8 mouse cellular contexts compared by ENCODE assay signal in the genomic region with DNA sequence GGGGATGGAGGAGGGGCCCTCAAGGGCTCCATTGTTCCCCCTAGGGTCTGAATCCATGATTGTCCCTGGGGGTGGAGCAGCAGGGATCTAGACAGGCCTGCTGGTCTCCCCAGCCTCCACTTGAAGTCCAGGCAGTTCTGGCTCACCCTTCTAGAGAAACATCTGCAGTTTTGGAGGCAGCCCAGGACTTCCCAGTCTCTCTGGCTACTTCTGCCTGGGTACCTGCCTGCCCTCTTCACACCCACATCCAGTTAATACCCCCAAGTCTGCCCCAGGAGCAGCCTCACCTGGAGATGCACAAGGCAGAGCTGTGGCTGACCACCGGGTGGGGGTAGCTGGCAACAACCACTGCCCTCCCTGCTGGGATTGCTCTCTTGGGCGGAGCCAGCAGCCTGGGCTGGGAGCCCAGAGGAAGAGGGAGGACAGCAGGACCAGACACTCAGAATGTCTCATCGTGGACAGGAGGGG. TPM values are rescaled to one million over a fixed set of nuclear protein-coding genes. Genes with fewer than 3 reads are reported as not detected.
DNase-seq lines count a peak whose midpoint lies in the region; ATAC-seq lines count a peak whose summit lies in the region.

Gene Gjc2, minus strand, starts transcription at position 350 of the 468 bp plus-strand sequence.

- peaks cover 47% of the 10 kb centered on the region for H3K36me3 ChIP-seq in liver, embryonic 12.5 days
- H3K36me3 ChIP-seq in liver, embryonic 16.5 days (ENCODE audit: control insufficient read depth, insufficient read depth) = peaks cover 5% of the 10 kb centered on the region

- DNase-seq in liver = no peak
- DNase-seq in heart, postnatal 4 days = peak; percentile 72
- DNase-seq in urinary bladder, postnatal 36 days (ENCODE audit: low spot score in 2 of 2) = peak; percentile 52 to 63
- DNase-seq in yolk sac, embryonic 10.5 days (ENCODE audit: low spot score) = no peak
- DNase-seq in c-Kit-positive CD71-positive TER-119-positive erythroid progenitor cells, embryonic 14.5 days (ENCODE audit: low spot score) = no peak

- H3K27me3 ChIP-seq in liver, embryonic 12.5 days (replicated peaks) = peaks cover 34% of the 10 kb centered on the region
- H3K27me3 ChIP-seq in liver, embryonic 16.5 days (ENCODE audit: control insufficient read depth, insufficient read depth, low read depth, low read length) = peaks cover 22% of the 10 kb centered on the region

- peak within 1 kb of the TSS; percentile 59 for H3K27ac ChIP-seq in liver, embryonic 12.5 days
- H3K27ac ChIP-seq in liver, embryonic 16.5 days (ENCODE audit: low read length) = peak within 1 kb of the TSS; percentile 68

- 60% methylated on average over 3 of the region's 3 CpGs for WGBS in liver, embryonic 12.5 days (ENCODE audit: insufficient replicate concordance)
- 68% methylated on average over 3 of the region's 3 CpGs for WGBS in liver, embryonic 16.5 days (ENCODE audit: insufficient replicate concordance)

- H3K9me3 ChIP-seq in liver, embryonic 12.5 days (replicated peaks) = no peaks in the 10 kb centered on the region
- no peaks in the 10 kb centered on the region for H3K9me3 ChIP-seq in liver, embryonic 16.5 days (replicated peaks; ENCODE audit: control insufficient read depth, low read length)

- peak within 1 kb of the TSS; percentile 29 for H3K9ac ChIP-seq in liver, embryonic 12.5 days
- peak within 1 kb of the TSS; percentile 43 for H3K9ac ChIP-seq in liver, embryonic 16.5 days (ENCODE audit: low read depth, low read length)

- no peak for ATAC-seq in liver, embryonic 12.5 days
- peak; percentile 42 for ATAC-seq in erythroblast, adult 5-6 weeks (replicated peaks; ENCODE audit: low FRiP score, poor library complexity, severe bottlenecking)
- no peak for ATAC-seq in liver, embryonic 16.5 days (ENCODE audit: low read depth)

- H3K4me2 ChIP-seq in liver, embryonic 12.5 days = no peak within 1 kb of the TSS
- no peak within 1 kb of the TSS for H3K4me2 ChIP-seq in liver, embryonic 16.5 days (ENCODE audit: low read depth, low read length)

- H3K4me3 ChIP-seq in liver, embryonic 12.5 days = no peak within 1 kb of the TSS
- H3K4me3 ChIP-seq in liver, embryonic 16.5 days (ENCODE audit: low read depth, low read length) = no peak within 1 kb of the TSS

- peaks cover 26% of the 10 kb centered on the region for H3K4me1 ChIP-seq in liver, embryonic 12.5 days
- H3K4me1 ChIP-seq in liver, embryonic 16.5 days (ENCODE audit: control insufficient read depth, low read depth, low read length) = peaks cover 22% of the 10 kb centered on the region

RNA-seq across cellular contexts. Expression of gene Gjc2, which starts in this region (rescaled TPM):
- polyA plus RNA-seq in liver, embryonic 12.5 days (2016; fragmentation: Nextera tagmentation; extraction: Ambion mirVana) = 0.10 and 0.14 TPM in 2 replicates
- total RNA-seq in erythroblast, adult 5-6 weeks (2015; ENCODE audit: low replicate concordance) = not detected in 2 replicates
- total RNA-seq in erythroblast, adult 5-6 weeks (2017; ENCODE audit: low replicate concordance) = not detected in 2 replicates
- under 1 TPM; 0.70 to 0.79 TPM for total RNA-seq in heart, postnatal 4 days (2021)
- 0.08 and 0.20 TPM in 2 replicates for polyA plus RNA-seq in liver, embryonic 16.5 days (2015; fragmentation: Nextera tagmentation; extraction: Ambion mirVana)

Comparison
In these comparisons a context has a peak if more than half of its experiments do, and no peak if none do; other contexts are left out.
1. Peak in ATAC-seq in erythroblast, adult 5-6 weeks; RNA of the gene not detected or under 1 TPM.
2. Peak in DNase-seq in heart, postnatal 4 days; RNA of the gene not detected or under 1 TPM.
3. DNase-seq: peak in urinary bladder, postnatal 36 days (2 of 2); none in liver (single experiment), yolk sac, embryonic 10.5 days (single experiment) and c-Kit-positive CD71-positive TER-119-positive erythroid progenitor cells, embryonic 14.5 days (single experiment).